Mouse (Mus musculus): ENCODE results near the gene Rbm17. TPM values are rescaled to one million over a fixed set of nuclear protein-coding genes. Genes with fewer than 3 reads are reported as not detected.
A peak's percentile ranks its signal among the peaks of the same experiment; 100 is the strongest.

The Rbm17 gene
- total and polyA plus RNA-seq, 3 experiments = 223 to 318 TPM; not detected in 1

DNA sequence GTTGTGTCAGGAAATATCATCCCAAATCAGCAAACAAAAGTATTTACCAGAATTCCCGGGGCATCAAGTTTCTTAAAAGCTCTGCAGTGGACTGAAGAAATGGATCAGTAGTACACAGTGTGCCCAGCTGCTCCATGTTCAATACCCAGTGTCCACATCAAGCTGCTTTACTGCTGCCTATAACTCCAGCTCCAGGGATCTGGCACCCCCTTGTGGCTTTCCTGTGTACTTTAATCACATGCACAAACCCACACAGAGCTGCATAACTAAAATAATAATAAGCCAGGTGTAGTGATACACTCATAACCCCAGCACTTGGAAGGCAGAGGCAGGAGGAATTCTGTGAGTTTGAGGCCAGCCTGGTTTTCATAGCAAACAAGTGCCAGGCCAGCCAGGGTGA lies 61.3 kb downstream of the Rbm17 start:
- Histone ChIP-seq H3K36me3 (ENCODE audit: control insufficient read depth in 1 of 2, insufficient read depth in 2 of 2, low read length in 2 of 2) (peaks cover 0 to 25% of the 10 kb centered on the region in 2 experiments; a peak in 3 of 4 replicates), H3K27me3 (ENCODE audit: control insufficient read depth in 1 of 2, insufficient read depth in 2 of 2, low read length in 2 of 2) (no peaks in the 10 kb centered on the region), H3K4me3 (ENCODE audit: control insufficient read depth in 1 of 2, insufficient read depth in 1 of 2, low read depth in 2 of 2, low read length in 2 of 2) (no peak overlapping the region), H3K4me1 (ENCODE audit: control insufficient read depth in 1 of 2, insufficient read depth in 2 of 2, low read length in 2 of 2) (peaks cover 20 to 30% of the 10 kb centered on the region in 2 experiments), H3K27ac (ENCODE audit: control insufficient read depth, low read depth, low read length) (no peak overlapping the region), H3K9ac (ENCODE audit: control insufficient read depth, low read depth, low read length, poor library complexity, severe bottlenecking) (no peak overlapping the region), H3K79me2 (ENCODE audit: control insufficient read depth, insufficient read depth, low read length, poor library complexity) (no peaks in the 10 kb centered on the region), H3K9me3 (replicated peaks; ENCODE audit: insufficient read depth, low read length) (no peaks in the 10 kb centered on the region)
- DNase-seq (ENCODE audit: low read depth, low spot score) = peak; percentile 72
- TF ChIP-seq SMC3 (IDR thresholded peaks at IDR 0.05; ENCODE audit: low read depth, low read length) = peak; percentile 64
- no peak for TF ChIP-seq RCOR1 (IDR thresholded peaks at IDR 0.05; ENCODE audit: low read depth, low read length)
- peak; percentile 61 to 77 (median 69) for TF ChIP-seq CTCF (IDR thresholded peaks at IDR 0.05 in 2 of 3, conservative IDR thresholded peaks at IDR 0.05 in 1 of 3; ENCODE audit: control insufficient read depth in 1 of 3, insufficient read depth in 1 of 3, low read depth in 2 of 3, low read length in 3 of 3, poor library complexity in 1 of 3, severe bottlenecking in 1 of 3)
- no peak for TF ChIP-seq E2F4 (IDR thresholded peaks at IDR 0.05; ENCODE audit: borderline replicate concordance, low read depth, low read length)
- TF ChIP-seq MEF2A (IDR thresholded peaks at IDR 0.05; ENCODE audit: extremely low read depth, insufficient replicate concordance, low read depth, low read length, poor library complexity, severe bottlenecking) = no peak
- TF ChIP-seq MAX (IDR thresholded peaks at IDR 0.05; ENCODE audit: low read length) = no peak
- 0 out of 2 replicates have a peak, but pooled peaks have one; percentile 19 for TF ChIP-seq MYC (IDR thresholded peaks at IDR 0.05; ENCODE audit: low read depth, low read length)
- TF ChIP-seq UBTF (IDR thresholded peaks at IDR 0.05; ENCODE audit: borderline replicate concordance, insufficient read depth, low read depth, low read length) = no peak
- no peak for TF ChIP-seq KAT2A (conservative IDR thresholded peaks at IDR 0.05; ENCODE audit: low read depth, low read length)
- TF ChIP-seq RAD21 (IDR thresholded peaks at IDR 0.05; ENCODE audit: low read depth, low read length) = peak; percentile 76
- TF ChIP-seq TBP (IDR thresholded peaks at IDR 0.05; ENCODE audit: low read depth, low read length) = 0 out of 2 replicates have a peak, but pooled peaks have one; percentile 18
- TF ChIP-seq ZC3H11A (IDR thresholded peaks at IDR 0.05; ENCODE audit: low read depth, low read length) = peak; percentile 33; the same call in 1 of the 2 replicates

DNA sequence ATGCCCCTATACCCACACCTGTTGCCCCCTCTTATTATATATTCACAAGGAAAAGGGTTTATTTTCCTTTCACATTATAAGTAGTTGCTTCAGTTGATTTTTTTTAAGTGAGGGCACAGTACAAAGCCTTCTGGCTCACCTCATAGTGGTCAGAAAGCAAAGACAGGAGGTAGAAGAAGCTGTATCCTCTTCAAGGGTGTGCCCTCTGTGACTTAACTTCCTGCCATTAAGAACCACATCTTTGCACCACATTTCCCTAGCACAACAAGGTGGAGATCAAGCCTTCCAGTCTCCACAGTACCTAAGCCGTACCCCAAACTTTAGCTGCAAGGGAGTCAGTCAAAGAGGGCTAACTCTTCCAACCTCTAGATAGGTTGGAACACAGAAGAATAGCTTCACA lies 61.8 kb downstream of the Rbm17 start:
- TF ChIP-seq USF1 (IDR thresholded peaks at IDR 0.05; ENCODE audit: low read depth, low read length) = no peak
- no peak for TF ChIP-seq SIN3A (IDR thresholded peaks at IDR 0.05; ENCODE audit: low read length)
- TF ChIP-seq USF2 (IDR thresholded peaks at IDR 0.05; ENCODE audit: borderline replicate concordance in 1 of 2, insufficient read depth in 1 of 2, low read depth in 1 of 2, low read length in 2 of 2) = no peak
- TF ChIP-seq JUND (IDR thresholded peaks at IDR 0.05; ENCODE audit: low read depth, low read length) = no peak
- TF ChIP-seq UBTF (IDR thresholded peaks at IDR 0.05; ENCODE audit: borderline replicate concordance, insufficient read depth, low read depth, low read length) = no peak
- no peaks in the 10 kb centered on the region for H3K79me2 ChIP-seq (ENCODE audit: control insufficient read depth, insufficient read depth, low read length, poor library complexity)
- peaks cover 20 to 26% of the 10 kb centered on the region in 2 experiments for H3K4me1 ChIP-seq (ENCODE audit: control insufficient read depth in 1 of 2, insufficient read depth in 2 of 2, low read length in 2 of 2)
- no peaks in the 10 kb centered on the region for H3K27me3 ChIP-seq (ENCODE audit: control insufficient read depth in 1 of 2, insufficient read depth in 2 of 2, low read length in 2 of 2)
- H3K9ac ChIP-seq (ENCODE audit: control insufficient read depth, low read depth, low read length, poor library complexity, severe bottlenecking) = no peak overlapping the region
- no peak for DNase-seq (ENCODE audit: low read depth, low spot score)
- no peak overlapping the region for H3K4me3 ChIP-seq (ENCODE audit: control insufficient read depth in 1 of 2, insufficient read depth in 1 of 2, low read depth in 2 of 2, low read length in 2 of 2)
- H3K9me3 ChIP-seq (replicated peaks; ENCODE audit: insufficient read depth, low read length) = no peaks in the 10 kb centered on the region
- no peak overlapping the region for H3K27ac ChIP-seq (ENCODE audit: control insufficient read depth, low read depth, low read length)
- H3K36me3 ChIP-seq (ENCODE audit: control insufficient read depth in 1 of 2, insufficient read depth in 2 of 2, low read length in 2 of 2) = peaks cover 0 to 25% of the 10 kb centered on the region in 2 experiments; a peak in 3 of 4 replicates

All from MEL (cell line).